Mouse (Mus musculus): Measurements from ENCODE around the gene Kcnk3.

The Kcnk3 gene

GRCm38 (mm10) chr5:30615819-30616218 lies 27.8 kb downstream of the Kcnk3 start:
- no peak for DNase-seq

DNA sequence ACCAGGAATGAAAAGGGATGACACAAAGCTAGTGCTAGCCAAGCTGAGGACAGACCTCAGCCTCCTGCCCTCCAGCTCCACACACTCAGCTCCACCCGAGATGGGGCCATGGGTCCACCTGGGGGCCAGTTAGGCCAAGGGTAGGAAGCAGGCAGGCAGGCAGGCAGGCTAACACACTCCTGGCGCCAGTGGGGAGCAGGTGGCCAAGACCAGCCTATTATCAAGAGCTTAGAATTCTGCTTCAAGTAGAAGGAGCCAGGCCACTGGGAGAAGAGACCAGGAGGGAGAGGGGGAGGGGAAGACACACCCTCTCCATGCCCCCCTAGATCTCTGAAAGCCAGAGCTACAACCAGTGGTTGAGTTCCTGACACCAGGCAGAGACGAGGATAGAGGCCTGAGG lies 28.7 kb downstream of the Kcnk3 start:
- no peak for DNase-seq

- DNase-seq, result no peak
Measured at GRCm38 (mm10) chr5:30617357-30617756, 29.4 kb downstream of the Kcnk3 start.

DNA sequence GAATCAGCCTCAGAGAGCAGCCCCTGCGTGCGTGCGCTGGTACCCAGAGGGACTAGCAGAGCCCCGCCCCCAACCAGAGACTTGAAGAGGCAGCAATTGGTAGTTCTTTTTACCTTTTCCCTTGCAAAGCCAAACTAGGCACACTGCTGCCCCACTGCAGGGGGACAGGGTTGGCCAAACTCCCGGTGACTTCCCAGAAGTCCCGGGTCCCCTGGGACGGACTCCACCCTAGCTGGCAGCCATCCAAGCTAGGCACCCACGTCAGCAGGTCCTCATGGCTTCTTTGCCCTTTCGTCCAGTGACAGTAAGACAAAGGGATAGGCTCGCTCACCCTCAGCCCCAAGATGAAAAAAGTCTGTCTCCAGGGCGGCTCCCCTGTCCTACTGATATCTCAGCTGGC lies 29.9 kb downstream of the Kcnk3 start:
- no peak for DNase-seq

- no peak for DNase-seq
Measured at GRCm38 (mm10) chr5:30618376-30619003, 30.5 kb downstream of the Kcnk3 start.

DNA sequence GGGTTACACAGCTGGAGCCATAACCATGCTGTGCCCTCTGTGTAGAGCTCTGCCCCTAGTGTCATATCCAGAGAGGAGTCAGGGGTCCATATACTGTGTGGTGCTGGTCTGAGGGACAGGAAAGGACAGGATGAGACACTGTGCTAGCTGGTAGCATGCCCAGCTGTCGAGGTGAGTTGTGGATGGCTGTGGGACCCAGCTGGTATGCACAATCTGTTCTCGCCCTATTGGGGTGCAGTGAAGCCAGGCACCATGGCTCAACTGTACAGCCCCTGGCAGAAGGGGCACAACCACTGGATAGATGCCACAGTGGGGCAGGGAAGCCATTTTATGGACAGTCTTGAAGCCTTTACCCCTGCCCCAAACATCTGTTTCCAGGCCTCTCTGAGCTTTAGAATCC lies 31.2 kb downstream of the Kcnk3 start:
- DNase-seq, result no peak

- DNase-seq, result no peak
Measured at GRCm38 (mm10) chr5:30620567-30620966, 32.6 kb downstream of the Kcnk3 start.

DNA sequence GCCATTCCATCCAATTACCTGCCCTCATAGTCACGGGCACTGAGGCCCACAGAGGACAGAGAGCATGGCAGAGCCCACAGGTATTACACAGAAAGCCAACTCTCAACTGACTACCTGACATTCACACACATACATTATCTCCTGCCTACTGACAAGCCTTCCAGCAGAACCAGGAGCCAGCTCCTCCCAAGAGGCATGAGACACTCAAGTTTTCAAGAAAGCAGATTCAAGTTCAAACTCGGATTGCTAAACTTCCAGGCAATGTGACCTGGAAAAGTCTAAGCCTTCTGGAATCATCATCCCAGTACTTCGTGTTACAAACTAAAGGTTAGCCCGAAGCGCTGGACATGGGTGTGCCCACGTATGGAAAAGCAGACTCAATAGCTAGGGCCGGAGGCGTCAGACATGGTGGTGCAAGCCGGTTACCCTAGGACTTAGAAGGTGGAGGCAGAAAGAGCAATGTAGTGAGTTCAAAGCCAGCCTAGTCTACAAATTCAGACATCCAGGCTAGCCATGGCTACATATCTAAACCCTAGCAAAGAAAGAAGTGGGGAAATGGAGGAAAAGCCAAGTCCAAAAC lies 33.3 kb downstream of the Kcnk3 start:
- no peak for DNase-seq

DNA sequence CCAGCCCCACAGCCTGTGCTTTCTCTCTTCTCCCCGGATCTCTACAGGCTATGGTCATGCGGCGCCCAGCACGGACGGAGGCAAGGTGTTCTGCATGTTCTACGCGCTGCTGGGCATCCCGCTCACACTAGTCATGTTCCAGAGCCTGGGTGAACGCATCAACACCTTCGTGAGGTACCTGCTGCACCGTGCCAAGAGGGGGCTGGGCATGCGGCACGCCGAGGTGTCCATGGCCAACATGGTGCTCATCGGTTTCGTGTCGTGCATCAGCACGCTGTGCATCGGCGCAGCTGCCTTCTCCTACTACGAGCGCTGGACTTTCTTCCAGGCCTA lies 33.8 kb downstream of the Kcnk3 start:
- DNase-seq, result no peak

DNA sequence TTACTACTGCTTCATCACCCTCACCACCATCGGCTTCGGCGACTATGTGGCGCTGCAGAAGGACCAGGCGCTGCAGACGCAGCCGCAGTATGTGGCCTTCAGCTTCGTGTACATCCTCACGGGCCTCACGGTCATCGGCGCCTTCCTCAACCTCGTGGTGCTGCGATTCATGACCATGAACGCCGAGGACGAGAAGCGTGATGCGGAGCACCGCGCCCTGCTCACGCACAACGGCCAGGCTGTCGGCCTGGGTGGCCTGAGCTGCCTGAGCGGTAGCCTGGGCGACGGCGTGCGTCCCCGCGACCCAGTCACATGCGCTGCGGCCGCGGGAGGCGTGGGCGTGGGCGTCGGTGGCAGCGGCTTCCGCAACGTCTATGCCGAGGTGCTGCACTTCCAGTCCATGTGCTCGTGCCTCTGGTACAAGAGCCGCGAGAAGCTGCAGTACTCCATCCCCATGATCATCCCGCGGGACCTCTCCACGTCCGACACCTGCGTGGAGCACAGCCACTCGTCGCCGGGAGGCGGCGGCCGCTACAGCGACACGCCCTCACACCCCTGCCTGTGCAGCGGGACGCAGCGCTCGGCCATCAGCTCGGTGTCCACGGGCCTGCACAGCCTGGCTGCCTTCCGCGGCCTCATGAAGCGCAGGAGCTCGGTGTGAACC lies 34.3 kb downstream of the Kcnk3 start:
- DNase-seq, result peak; percentile 40

DNA sequence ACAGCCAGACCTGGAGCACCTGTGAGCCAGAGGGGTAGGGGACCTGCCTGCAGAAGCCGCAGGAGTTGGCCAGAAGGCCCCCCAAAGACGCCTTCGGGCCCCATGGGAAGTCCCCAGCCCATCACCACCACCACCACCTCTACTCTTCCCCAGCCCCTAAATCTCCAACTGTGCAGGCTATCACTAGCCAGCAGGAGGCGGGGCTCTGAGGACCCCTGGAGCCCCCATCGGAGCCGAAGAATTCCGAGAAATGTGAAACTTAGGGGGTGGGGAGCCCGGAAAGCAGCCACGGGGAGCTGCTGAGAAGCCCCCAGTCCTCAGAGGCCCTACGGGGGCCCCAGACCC lies 34.8 kb downstream of the Kcnk3 start:
- DNase-seq, result no peak

DNA sequence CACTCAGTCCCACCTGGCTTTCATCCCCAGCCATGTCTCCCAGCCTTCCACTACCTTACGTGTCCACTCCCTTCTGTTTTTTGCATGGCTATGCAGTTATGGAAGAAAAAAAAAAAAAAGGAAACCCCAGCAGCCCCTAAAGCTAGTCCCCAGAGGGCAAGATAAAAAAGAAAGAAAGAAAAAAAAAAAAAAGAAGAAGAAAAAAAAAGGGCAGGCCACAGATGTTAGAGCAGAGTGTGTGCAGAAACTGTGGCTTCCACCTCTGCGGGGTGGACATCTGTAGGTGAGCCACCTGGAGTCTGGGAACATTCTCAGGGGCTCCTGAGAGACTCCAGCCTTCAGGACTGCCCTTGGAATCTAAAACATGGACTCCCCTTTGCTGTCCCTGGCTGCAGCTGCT lies 35.4 kb downstream of the Kcnk3 start:
- DNase-seq, result no peak

DNA sequence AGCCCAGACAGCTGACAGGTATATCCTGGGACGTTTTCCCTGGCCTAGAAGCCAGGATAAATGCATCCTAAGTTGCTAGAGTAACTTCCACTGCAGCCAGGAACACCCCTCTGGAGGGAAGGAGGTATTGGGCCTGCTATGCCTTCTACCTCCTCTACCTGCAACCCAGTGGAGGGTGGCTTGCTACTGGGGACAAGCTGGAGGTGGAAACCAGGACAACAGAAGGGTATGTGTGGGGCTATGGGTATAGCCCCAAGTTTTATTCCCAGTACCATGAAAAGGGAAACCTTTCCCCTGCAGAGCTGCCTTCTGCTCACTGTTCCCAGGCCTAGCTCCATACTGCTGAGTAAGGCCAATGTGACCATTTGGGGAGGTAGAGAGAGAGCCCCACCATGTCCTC lies 36.3 kb downstream of the Kcnk3 start:
- DNase-seq, result no peak

- no peak for DNase-seq
Measured at GRCm38 (mm10) chr5:30624908-30625307, 36.9 kb downstream of the Kcnk3 start.

DNA sequence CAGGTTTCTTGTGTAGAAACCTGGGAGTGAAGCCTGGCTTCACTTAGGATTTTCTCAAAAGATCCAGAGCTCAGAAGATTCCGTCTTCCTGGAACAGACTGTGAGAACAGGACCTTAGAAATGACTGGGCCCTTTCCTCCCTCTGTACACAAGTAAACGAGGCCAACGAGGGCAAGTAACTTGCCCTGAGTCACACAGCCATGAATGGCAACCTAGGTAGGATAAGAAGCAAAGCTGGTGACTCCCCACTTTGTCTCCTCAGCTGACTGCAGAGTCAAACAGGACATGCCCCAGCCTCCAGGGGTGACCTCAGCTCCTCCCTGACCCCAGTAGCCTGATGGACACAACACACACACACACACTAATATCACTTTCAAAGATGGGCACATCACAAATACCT lies 37.4 kb downstream of the Kcnk3 start:
- no peak for DNase-seq

DNA sequence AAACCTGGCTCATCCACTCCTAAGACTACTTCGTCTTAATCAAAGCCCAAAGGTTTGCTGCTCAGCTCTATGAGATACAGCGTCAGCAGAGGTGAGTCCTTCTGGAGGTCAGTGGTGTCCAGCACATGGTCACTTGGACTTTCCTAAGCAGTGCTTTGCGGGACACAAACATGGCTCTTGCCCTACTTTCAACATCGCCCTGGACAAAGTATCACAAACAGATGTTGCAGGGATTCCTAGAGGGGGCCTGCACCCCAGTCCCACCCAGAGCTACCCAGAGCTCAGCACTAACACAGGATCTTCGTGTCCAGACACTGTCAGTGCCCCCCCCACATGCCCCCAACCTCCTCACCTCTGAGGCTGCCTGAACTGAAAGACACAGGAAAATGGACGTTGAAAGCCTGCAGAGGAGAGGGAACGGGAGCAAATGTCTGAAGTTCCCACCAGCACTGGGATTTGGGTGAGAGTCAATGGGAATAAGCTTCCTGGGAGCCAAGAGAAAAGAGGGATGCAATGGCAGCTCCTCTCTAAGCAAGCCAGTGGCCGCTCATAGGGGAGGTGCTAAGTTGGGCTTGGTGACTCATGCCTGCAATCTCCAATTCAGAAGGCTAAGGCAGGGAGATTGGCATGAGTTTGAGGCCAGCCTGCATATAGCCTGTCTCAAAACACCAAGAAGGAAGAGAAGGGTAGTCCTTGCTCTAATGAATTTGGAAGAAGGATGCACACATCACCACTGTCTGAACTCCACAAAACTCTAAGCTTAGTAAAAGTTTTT lies 38.5 kb downstream of the Kcnk3 start:
- no peak for DNase-seq

DNA sequence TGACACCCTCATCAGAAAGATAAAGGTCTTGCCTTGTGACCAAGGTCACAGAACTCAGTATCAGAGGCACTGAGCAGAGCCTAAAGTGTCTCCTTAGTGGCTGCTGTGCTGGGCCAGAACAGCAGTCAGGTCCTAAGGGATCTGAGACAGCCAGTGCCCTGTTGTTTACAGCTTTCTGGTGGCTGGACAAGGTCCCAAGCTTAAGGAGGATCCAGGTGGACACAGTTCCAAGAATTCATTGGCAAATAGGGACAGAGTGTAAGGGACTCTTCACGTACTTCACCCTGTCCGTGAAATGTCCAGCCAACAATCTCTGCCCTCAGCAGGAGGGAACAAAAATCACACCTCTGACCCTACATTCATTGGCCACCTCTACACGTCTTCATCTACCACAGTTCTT lies 40.5 kb downstream of the Kcnk3 start:
- DNase-seq, result no peak

DNA sequence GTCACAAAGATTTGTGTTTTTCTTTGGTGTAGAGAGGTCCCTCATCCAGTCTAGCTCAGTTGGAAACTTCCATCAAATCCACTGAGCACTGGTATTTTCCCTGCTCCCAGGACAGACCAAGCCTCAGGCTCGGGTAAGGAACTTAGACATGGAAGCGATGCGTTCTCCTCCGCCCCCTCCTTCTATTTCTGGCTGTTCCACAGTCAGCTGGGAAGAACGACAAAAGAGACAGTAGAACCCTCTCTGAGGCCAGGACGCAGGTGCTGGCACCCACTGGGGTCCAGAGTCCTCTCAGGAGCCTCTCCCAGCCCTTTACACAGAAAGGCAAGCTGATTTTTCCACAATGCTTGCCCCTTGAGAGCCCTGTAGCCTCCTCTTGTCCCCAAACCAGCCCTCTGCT lies 42.4 kb downstream of the Kcnk3 start:
- no peak for DNase-seq

GRCm38 (mm10) chr5:30632134-30632533 lies 44.2 kb downstream of the Kcnk3 start:
- no peak for DNase-seq

DNA sequence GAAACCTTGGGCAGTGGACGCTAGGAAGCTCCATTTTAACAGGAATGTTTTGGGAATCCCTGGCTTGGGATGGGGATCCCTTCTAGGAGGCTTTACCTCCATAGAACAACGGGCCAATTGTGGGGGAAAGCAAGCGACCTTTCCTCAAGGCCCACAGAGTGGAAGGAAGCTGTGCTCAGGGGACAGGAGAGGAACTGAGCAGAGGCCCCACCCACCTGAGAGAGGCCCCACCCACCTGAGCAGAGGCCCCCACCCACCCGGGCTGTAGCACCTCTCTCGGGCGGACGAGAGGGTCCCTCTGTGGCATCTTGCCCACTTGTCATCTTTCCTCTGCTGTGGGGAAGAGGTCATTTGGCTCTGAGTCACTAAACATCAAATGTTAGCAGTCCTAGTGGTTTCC lies 49.0 kb downstream of the Kcnk3 start:
- no peak for DNase-seq

DNA sequence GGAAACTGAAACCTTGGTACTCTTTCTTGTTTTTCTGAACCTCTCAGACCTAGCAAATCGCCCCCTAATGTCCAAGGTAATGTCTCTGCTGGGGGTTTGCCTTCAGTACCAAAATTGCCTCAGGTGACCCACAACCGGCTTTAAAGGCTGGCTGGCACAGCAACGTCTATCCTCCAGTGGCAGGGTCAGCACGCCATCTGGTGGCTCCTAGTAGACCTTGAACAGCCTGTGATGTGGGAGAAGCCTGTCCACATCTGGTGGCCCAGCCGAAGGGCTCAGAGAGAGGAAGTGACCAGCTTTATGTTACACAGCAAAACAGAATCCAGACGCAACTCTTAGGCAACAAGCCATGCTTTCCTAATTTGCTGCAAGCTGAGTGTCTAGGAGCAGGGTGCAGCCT lies 50.1 kb downstream of the Kcnk3 start:
- DNase-seq, result peak; percentile 49

DNA sequence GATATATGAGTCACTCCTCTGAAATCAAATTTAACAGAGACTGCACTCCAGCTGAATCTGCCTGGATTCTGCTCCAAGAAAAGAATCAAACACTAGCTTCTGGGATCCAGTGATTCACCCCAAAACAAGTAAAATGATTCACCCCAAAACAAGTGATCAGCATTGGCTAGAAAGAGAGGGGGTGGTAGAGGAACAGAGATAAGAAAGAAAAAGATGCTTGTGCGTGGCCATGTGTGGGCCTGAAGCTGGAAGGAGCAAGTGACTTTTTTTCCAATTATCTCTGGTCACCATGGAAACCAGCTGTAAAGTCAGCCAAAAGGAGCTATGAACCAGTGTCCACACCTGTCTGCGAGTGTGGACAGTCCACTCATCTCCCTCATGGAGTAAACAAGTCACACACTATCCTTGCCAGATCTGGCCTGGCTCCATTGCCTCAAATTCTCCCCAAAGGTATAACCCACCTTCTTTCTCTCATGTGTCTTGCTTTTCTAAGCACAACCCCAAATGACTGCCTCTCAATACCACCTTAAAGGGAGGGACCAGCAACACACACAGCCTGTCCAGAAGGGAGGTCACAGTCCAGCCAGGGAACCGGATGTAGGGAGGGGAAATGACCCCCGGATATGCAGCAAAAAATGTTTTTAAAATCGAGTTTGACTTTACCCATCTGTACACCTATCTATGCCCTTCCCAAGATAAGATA lies 55.7 kb downstream of the Kcnk3 start:
- DNase-seq, result no peak

DNA sequence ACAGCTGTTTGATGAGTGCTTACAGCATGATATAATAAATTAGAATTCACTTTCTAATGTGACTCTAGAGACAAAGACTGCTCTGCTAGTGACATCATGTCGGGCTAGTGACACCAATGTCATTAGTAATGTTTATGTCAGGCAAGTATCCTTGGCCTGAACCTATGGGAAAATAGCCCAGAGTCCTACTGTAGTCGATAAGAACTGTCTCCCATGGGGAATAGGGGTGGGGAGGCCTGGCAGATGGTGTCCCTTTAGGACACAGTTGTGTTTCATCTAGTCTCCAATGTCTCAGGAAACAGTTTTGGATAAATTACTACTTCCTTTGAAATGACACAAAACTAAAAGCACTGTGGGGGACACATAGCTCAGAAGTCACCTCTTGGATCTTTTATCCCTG lies 58.1 kb downstream of the Kcnk3 start:
- no peak for DNase-seq

DNA sequence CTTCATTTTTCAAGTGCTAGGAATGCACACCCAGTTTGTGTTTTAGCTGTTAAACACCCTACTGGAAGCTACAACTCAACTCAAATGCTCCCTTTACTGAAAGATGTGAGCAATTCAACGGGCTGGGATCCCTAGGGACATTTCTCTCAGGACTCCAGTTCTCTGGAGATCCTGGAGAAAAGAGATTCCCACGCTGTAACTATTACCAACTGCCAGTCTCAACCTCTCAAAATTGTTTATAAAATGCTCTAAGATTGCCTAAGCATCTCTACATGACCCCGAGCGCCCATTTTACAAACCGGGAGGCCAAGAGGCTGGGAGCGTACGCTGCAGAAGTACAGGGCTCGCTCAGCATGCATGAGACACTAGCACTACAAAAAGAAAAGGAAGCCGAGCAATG lies 59.4 kb downstream of the Kcnk3 start:
- DNase-seq, result no peak
